Mouse (Mus musculus) spleen, adult 2 months (tissue): Measurements from ENCODE around the gene Clic1. TPM values are rescaled to one million over a fixed set of nuclear protein-coding genes. Genes with fewer than 3 reads are reported as not detected.
A peak's percentile ranks its signal among the peaks of the same experiment; 100 is the strongest.

Experiments
- DNase-seq, 2 experiments: peaks; one replicate each; pipeline versions ENCODE4 v3.0.0 to v3.0.0-alpha.2; 2012 to 2021; ENCODE audit warnings: low spot score in 2 of 2, low read depth in 1 of 2
- H3K27ac ChIP-seq: fragments of 200-500 bp; 2 replicates; pipeline ENCODE4 v1.5.1; 2012; ENCODE audit warnings: low read length, inconsistent platforms; ENCODE audit not compliant: insufficient read depth
- H3K27me3 ChIP-seq: fragments of 200-500 bp; 2 replicates; pipeline ENCODE4 v1.6.1; 2012; ENCODE audit warnings: mild to moderate bottlenecking, moderate library complexity, low read length, inconsistent platforms; ENCODE audit not compliant: control insufficient read depth, insufficient read depth
- H3K36me3 ChIP-seq: fragments of 200-500 bp; 2 replicates; pipeline ENCODE4 v1.6.1; 2012; ENCODE audit warnings: mild to moderate bottlenecking, low read length, inconsistent platforms; ENCODE audit not compliant: control insufficient read depth, insufficient read depth
- H3K4me1 ChIP-seq: fragments of 200-500 bp; 2 replicates; pipeline ENCODE4 v1.6.1; 2011; ENCODE audit warnings: inconsistent platforms; ENCODE audit not compliant: control insufficient read depth, insufficient read depth, insufficient read length
- H3K4me3 ChIP-seq: fragments of 200-500 bp; 2 replicates; pipeline ENCODE4 v1.5.1; 2011; ENCODE audit warnings: mild to moderate bottlenecking, inconsistent platforms; ENCODE audit not compliant: insufficient read depth, insufficient read length; ENCODE audit errors: extremely low read depth
- CTCF ChIP-seq: fragments of 200-500 bp; IDR thresholded peaks from 2 replicates; pipeline ENCODE4 v1.5.1; 2011; ENCODE audit warnings: mild to moderate bottlenecking, inconsistent platforms; ENCODE audit not compliant: insufficient read depth, insufficient read length, insufficient replicate concordance; ENCODE audit errors: extremely low read depth
- POLR2A ChIP-seq: fragments of 200-500 bp; IDR thresholded peaks from 2 replicates; pipeline ENCODE4 v1.6.1; 2011; ENCODE audit warnings: low read depth, low read length, inconsistent platforms
- WGBS: fragments of 180-500 bp; shearing (Covaris S2); methylation state at CpG from one replicate; pipeline ENCODE4 v1.1.7; 2018; 5-methylcytosine and 5-hydroxymethylcytosine counted together
- polyA plus RNA-seq: library from polyadenylated mRNA; depleted of rRNA; stranded (reverse); fragments of >200 nt; gene quantifications from 2 replicates; pipeline ENCODE4 v1.2.3, GENCODE M21; 2012; rRNA removed

Gene Clic1
- polyA plus RNA-seq, result 123 and 134 TPM in 2 replicates

- DNase-seq, result peak in 1 of 2 experiments; percentile 54
- Histone ChIP-seq H3K27ac (peak within 1 kb of the TSS; percentile 98), H3K4me1 (peaks cover 26% of the 10 kb centered on the region), H3K36me3 (peaks cover 18% of the 10 kb centered on the region), H3K27me3 (no peaks in the 10 kb centered on the region), H3K4me3 (peak within 1 kb of the TSS; percentile 74)
- TF ChIP-seq POLR2A (peak; percentile 46; the same call in 1 of the 2 replicates), CTCF (no peak)
- WGBS, result under 1% methylated on average over 11 of the region's 11 CpGs
Observed at GRCm38 (mm10) chr17:35049561-35050016, at the start of gene Clic1. Gene Clic1 (plus strand): TSS chr17:35049966.

- H3K4me3 ChIP-seq, result peak within 1 kb of the TSS; percentile 86
- peak within 1 kb of the TSS; percentile 100 for H3K27ac ChIP-seq
- H3K27me3 ChIP-seq, result no peaks in the 10 kb centered on the region
- no peaks in the 10 kb centered on the region; the same call in 1 of the 2 replicates for H3K4me1 ChIP-seq
- peaks cover 34% of the 10 kb centered on the region for H3K36me3 ChIP-seq
- TF ChIP-seq CTCF, result no peak
- peak; percentile 87 for TF ChIP-seq POLR2A
- peak; percentile 71 to 76 for DNase-seq
- WGBS, result under 1% methylated on average over 82 of the region's 83 CpGs
Observed at GRCm38 (mm10) chr17:35000717-35001451, 48.9 kb upstream of the Clic1 start, which contains the start of gene Vars. Gene Vars (plus strand): TSS chr17:35000987.

- DNase-seq, result peak in 1 of 2 experiments; percentile 39
- peak overlapping the region; percentile 86 for H3K4me3 ChIP-seq
- peak overlapping the region; percentile 100 for H3K27ac ChIP-seq
- H3K4me1 ChIP-seq, result no peaks in the 10 kb centered on the region; the same call in 1 of the 2 replicates
- under 1% methylated on average over 35 of the region's 35 CpGs for WGBS
- H3K36me3 ChIP-seq, result peaks cover 33% of the 10 kb centered on the region
- no peaks in the 10 kb centered on the region for H3K27me3 ChIP-seq
- TF ChIP-seq POLR2A (0 out of 2 replicates have a peak, but pooled peaks have one; percentile 14), CTCF (no peak)
Observed at GRCm38 (mm10) chr17:35001452-35002152, 48.2 kb upstream of the Clic1 start.

GRCm38 (mm10) chr17:35002153-35002865 lies 47.5 kb upstream of the Clic1 start:
- Histone ChIP-seq H3K27me3 (no peaks in the 10 kb centered on the region), H3K4me3 (peak overlapping the region; percentile 86), H3K36me3 (peaks cover 33% of the 10 kb centered on the region), H3K27ac (peak overlapping the region; percentile 100), H3K4me1 (no peaks in the 10 kb centered on the region; the same call in 1 of the 2 replicates)
- DNase-seq, result no peak
- TF ChIP-seq POLR2A (no peak), CTCF (no peak)
- 3% methylated on average over 12 of the region's 12 CpGs for WGBS

GRCm38 (mm10) chr17:35003022-35003838 lies 46.5 kb upstream of the Clic1 start:
- peak overlapping the region; percentile 18 for H3K4me3 ChIP-seq
- DNase-seq, result no peak
- WGBS, result 38% methylated on average over 9 of the region's 9 CpGs
- H3K36me3 ChIP-seq, result peaks cover 29% of the 10 kb centered on the region
- H3K27me3 ChIP-seq, result no peaks in the 10 kb centered on the region
- H3K27ac ChIP-seq, result peak overlapping the region; percentile 100
- TF ChIP-seq POLR2A (no peak), CTCF (no peak)
- H3K4me1 ChIP-seq, result no peaks in the 10 kb centered on the region

GRCm38 (mm10) chr17:35004075-35004717 lies 45.6 kb upstream of the Clic1 start:
- DNase-seq, result no peak
- peaks cover 30% of the 10 kb centered on the region for H3K36me3 ChIP-seq
- no peak overlapping the region for H3K4me3 ChIP-seq
- whole genome bisulfite sequencing, result 96% methylated on average over 17 of the region's 17 CpGs
- no peak overlapping the region for H3K27ac ChIP-seq
- H3K4me1 ChIP-seq, result no peaks in the 10 kb centered on the region
- no peaks in the 10 kb centered on the region for H3K27me3 ChIP-seq
- TF ChIP-seq POLR2A (no peak), CTCF (no peak)
